Mouse (Mus musculus): ENCODE results near the gene Rbm34. TPM values are rescaled to one million over a fixed set of nuclear protein-coding genes. Genes with fewer than 3 reads are reported as not detected.
"Not testable (repeated sequence)": the region's sequence is repeated elsewhere in the genome, so short reads cannot be mapped to it uniquely, and the experiment has no call there.

The Rbm34 gene
- polyA plus RNA-seq, 1 experiment from 2014 or later, result 31.1 TPM

DNA sequence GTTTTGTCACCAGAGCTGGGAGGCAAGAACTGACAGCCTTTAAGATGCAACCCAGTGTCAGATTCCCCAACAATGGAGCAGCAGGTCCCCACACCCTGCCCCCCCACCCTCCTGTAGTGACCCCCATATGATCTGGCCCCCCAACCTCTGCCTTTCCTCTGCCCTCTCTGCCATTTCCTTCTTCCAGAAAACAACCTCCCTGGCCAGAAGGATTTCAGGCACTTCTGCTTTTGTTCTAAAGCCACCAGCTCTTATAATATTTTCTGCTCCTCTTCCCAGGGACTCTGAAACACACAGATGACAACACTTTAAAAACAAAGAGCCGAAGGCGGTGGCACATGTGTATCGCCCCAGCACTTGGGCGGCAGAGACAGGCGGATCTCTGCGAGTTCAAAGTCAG is 50.5 kb downstream of the Rbm34 start:
- no peak overlapping the region for H3K27ac ChIP-seq (ENCODE audit: low read depth, low read length)
- no peak for ATAC-seq (replicated peaks; ENCODE audit: low FRiP score)
- no peak for DNase-seq (ENCODE audit: low spot score)
- H3K36me3 ChIP-seq (ENCODE audit: control insufficient read depth, insufficient read depth, low read length), result no peaks in the 10 kb centered on the region
- H3K4me2 ChIP-seq (ENCODE audit: low read depth, low read length, severe bottlenecking), result no peak overlapping the region
- no peak overlapping the region for H3K9ac ChIP-seq (ENCODE audit: low read length)
- no peaks in the 10 kb centered on the region for H3K27me3 ChIP-seq (ENCODE audit: control insufficient read depth, insufficient read depth, low read length)
- WGBS, result 84% methylated on average over 6 of the region's 6 CpGs
- H3K9me3 ChIP-seq (ENCODE audit: control insufficient read depth, low read length), result no peaks in the 10 kb centered on the region
- H3K4me3 ChIP-seq (ENCODE audit: low read depth, low read length), result no peak overlapping the region
- no peaks in the 10 kb centered on the region for H3K4me1 ChIP-seq (replicated peaks; ENCODE audit: control insufficient read depth, insufficient read depth, low read length)

- H3K4me3 ChIP-seq (ENCODE audit: low read depth, low read length), result no peak overlapping the region
- 91% methylated on average over 5 of the region's 5 CpGs for WGBS
These were observed 51.2 kb downstream of the Rbm34 start for GRCm38 (mm10) chr8:126919703-126920102.

GRCm38 (mm10) chr8:126919255-126919654 is 51.6 kb downstream of the Rbm34 start:
- Histone ChIP-seq H3K4me3 (ENCODE audit: low read depth, low read length) (no peak overlapping the region), H3K9me3 (ENCODE audit: control insufficient read depth, low read length) (no peaks in the 10 kb centered on the region), H3K27ac (ENCODE audit: low read depth, low read length) (no peak overlapping the region), H3K36me3 (ENCODE audit: control insufficient read depth, insufficient read depth, low read length) (no peaks in the 10 kb centered on the region), H3K27me3 (ENCODE audit: control insufficient read depth, insufficient read depth, low read length) (no peaks in the 10 kb centered on the region), H3K4me1 (replicated peaks; ENCODE audit: control insufficient read depth, insufficient read depth, low read length) (no peaks in the 10 kb centered on the region), H3K4me2 (ENCODE audit: low read depth, low read length, severe bottlenecking) (no peak overlapping the region), H3K9ac (ENCODE audit: low read length) (no peak overlapping the region)
- DNase-seq (ENCODE audit: low spot score) (no peak), ATAC-seq (replicated peaks; ENCODE audit: low FRiP score) (no peak)
- 69% methylated on average over 2 of the region's 2 CpGs for WGBS

More at GRCm38 (mm10) chr8:126919703-126920102, 51.2 kb downstream of the Rbm34 start:
- H3K9me3 ChIP-seq (ENCODE audit: control insufficient read depth, low read length), result no peaks in the 10 kb centered on the region
- H3K4me2 ChIP-seq (ENCODE audit: low read depth, low read length, severe bottlenecking), result no peak overlapping the region
- no peaks in the 10 kb centered on the region for H3K27me3 ChIP-seq (ENCODE audit: control insufficient read depth, insufficient read depth, low read length)
- DNase-seq (ENCODE audit: low spot score), result no peak
- ATAC-seq (replicated peaks; ENCODE audit: low FRiP score), result no peak
- no peak overlapping the region for H3K27ac ChIP-seq (ENCODE audit: low read depth, low read length)
- no peaks in the 10 kb centered on the region for H3K4me1 ChIP-seq (replicated peaks; ENCODE audit: control insufficient read depth, insufficient read depth, low read length)
- H3K36me3 ChIP-seq (ENCODE audit: control insufficient read depth, insufficient read depth, low read length), result no peaks in the 10 kb centered on the region
- no peak overlapping the region for H3K9ac ChIP-seq (ENCODE audit: low read length)

DNA sequence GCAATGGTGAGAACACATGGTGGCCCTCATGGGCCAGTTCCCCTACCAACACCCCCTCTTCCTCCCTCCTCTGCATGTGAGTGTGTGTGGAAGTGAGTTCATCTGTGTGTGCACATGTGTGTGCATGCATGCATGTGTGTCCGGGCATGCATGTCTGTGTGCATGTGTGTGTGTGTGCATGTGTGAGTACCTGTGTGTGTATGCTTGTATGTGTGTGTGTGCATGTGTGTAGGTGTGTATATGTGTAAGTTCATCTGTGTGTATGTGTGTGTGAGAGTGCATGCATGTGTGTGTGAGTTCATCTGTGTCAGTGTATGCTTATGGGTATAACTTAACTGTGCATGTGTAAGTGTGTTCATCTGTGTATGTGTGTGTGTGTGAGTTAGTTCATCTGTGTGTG is 52.5 kb downstream of the Rbm34 start:
- Histone ChIP-seq H3K9me3 (ENCODE audit: control insufficient read depth, low read length) (no peaks in the 10 kb centered on the region), H3K4me3 (ENCODE audit: low read depth, low read length) (no peak overlapping the region), H3K27me3 (ENCODE audit: control insufficient read depth, insufficient read depth, low read length) (no peaks in the 10 kb centered on the region), H3K4me2 (ENCODE audit: low read depth, low read length, severe bottlenecking) (no peak overlapping the region), H3K4me1 (replicated peaks; ENCODE audit: control insufficient read depth, insufficient read depth, low read length) (no peaks in the 10 kb centered on the region), H3K9ac (ENCODE audit: low read length) (no peak overlapping the region), H3K36me3 (ENCODE audit: control insufficient read depth, insufficient read depth, low read length) (no peaks in the 10 kb centered on the region), H3K27ac (ENCODE audit: low read depth, low read length) (no peak overlapping the region)
- 90% methylated on average over 1 of the region's 1 CpGs for WGBS
- no peak for DNase-seq (ENCODE audit: low spot score)
- no peak for ATAC-seq (replicated peaks; ENCODE audit: low FRiP score)

DNA sequence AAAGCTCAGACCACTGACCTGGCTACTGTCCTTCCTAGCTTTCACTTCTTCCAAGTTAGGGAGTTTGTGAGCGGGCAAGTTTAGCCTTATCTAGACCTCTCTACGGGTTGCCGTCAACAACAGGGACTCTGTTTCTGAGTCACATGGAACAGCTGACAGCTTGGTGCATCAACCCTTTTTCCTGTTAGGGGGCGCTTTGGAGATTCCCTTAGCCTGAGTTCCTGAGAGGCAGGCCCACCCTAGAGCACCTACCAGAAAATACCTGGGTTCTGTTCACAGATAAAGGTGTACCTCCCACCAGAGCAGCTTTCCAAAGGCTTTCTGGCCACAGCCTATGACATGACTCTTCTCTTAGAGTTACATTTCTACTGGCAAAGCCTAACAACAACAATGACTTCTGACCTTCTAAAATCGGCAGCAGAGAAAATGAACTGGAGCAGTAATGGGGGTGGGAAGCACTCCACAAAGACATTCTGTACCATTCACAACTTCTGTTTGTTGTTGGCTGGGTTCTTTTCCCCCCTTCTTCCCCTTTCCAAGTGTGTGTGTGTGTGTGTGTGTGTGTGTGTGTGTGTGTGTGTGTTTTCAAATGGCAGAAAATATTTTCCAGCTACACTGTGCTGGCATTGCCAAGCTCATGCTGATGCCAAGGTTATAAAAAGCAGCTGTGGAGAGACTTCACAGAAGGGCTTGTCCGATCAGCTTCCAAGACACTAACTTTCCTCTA is 53.5 kb downstream of the Rbm34 start:
- H3K4me2 ChIP-seq (ENCODE audit: low read depth, low read length, severe bottlenecking), result no peak overlapping the region
- H3K36me3 ChIP-seq (ENCODE audit: control insufficient read depth, insufficient read depth, low read length), result no peaks in the 10 kb centered on the region
- H3K9ac ChIP-seq (ENCODE audit: low read length), result no peak overlapping the region
- no peak for ATAC-seq (replicated peaks; ENCODE audit: low FRiP score)
- H3K27me3 ChIP-seq (ENCODE audit: control insufficient read depth, insufficient read depth, low read length), result no peaks in the 10 kb centered on the region
- H3K4me3 ChIP-seq (ENCODE audit: low read depth, low read length), result no peak overlapping the region
- no peak overlapping the region for H3K27ac ChIP-seq (ENCODE audit: low read depth, low read length)
- WGBS, result 73% methylated on average over 6 of the region's 6 CpGs
- DNase-seq (ENCODE audit: low spot score), result no peak
- H3K9me3 ChIP-seq (ENCODE audit: control insufficient read depth, low read length), result no peaks in the 10 kb centered on the region
- H3K4me1 ChIP-seq (replicated peaks; ENCODE audit: control insufficient read depth, insufficient read depth, low read length), result no peaks in the 10 kb centered on the region

DNA sequence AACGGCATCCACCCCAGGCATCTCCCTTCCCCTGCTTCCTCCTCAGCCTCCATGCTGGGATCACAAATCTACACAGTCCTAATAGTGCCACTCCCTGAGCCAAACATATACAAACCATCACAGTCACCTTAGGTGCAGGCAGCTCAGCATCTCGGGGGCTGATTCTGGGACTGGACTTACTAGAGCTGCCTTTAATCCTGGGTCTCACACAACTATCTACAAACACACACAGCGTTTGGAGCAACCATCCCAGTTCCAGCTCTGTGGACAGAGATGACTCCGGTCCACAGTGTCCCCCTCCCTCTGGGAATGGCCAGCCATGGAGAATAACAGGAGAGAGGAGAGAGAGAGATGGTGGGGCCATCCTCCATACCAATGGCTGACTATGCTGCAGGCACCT is 54.3 kb downstream of the Rbm34 start:
- 87% methylated on average over 4 of the region's 4 CpGs for WGBS
- no peak overlapping the region for H3K27ac ChIP-seq (ENCODE audit: low read depth, low read length)
- no peak overlapping the region for H3K4me3 ChIP-seq (ENCODE audit: low read depth, low read length)
- ATAC-seq (replicated peaks; ENCODE audit: low FRiP score), result no peak
- H3K4me1 ChIP-seq (replicated peaks; ENCODE audit: control insufficient read depth, insufficient read depth, low read length), result no peaks in the 10 kb centered on the region
- H3K9ac ChIP-seq (ENCODE audit: low read length), result no peak overlapping the region
- DNase-seq (ENCODE audit: low spot score), result no peak
- H3K4me2 ChIP-seq (ENCODE audit: low read depth, low read length, severe bottlenecking), result no peak overlapping the region
- no peaks in the 10 kb centered on the region for H3K36me3 ChIP-seq (ENCODE audit: control insufficient read depth, insufficient read depth, low read length)
- no peaks in the 10 kb centered on the region for H3K9me3 ChIP-seq (ENCODE audit: control insufficient read depth, low read length)
- H3K27me3 ChIP-seq (ENCODE audit: control insufficient read depth, insufficient read depth, low read length), result no peaks in the 10 kb centered on the region

DNA sequence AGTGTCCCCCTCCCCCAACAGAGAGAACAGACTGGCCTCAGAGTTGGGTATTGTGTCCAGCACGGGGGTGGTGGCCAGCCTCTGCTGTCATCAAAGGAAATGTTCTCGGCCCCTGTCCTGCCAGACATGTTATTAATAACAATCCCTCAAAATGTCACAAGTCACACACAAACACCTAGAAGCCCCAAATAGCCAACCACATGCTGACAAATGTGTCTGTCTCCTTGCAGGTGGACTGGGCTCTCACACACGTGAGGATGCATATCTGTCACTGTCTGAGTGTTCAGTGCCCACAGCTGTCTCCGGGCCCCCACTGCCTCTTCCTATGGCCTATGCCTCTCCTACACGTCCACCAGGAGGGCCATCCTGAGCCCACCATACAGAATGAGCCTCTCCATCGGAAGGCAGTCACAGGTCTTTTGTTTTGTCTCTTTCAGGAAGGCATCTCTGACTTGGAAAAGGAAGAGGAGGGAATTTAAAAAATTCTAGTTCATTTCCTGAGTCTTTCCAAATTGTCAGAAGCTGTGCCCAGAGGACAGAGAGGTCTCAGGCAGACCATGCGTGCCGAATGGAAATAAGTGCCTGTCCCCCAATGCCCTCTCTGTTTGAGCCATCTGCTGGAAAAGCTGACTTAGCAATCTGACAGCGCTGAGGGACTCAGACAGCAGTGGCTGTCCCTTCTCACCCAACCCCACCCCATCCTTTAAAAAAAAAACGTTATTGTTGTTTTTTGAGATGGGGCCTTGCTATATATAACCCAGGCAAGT is 56.1 kb downstream of the Rbm34 start:
- Histone ChIP-seq H3K9me3 (ENCODE audit: control insufficient read depth, low read length) (no peaks in the 10 kb centered on the region), H3K9ac (ENCODE audit: low read length) (no peak overlapping the region), H3K27ac (ENCODE audit: low read depth, low read length) (no peak overlapping the region), H3K4me1 (replicated peaks; ENCODE audit: control insufficient read depth, insufficient read depth, low read length) (no peaks in the 10 kb centered on the region), H3K36me3 (ENCODE audit: control insufficient read depth, insufficient read depth, low read length) (no peaks in the 10 kb centered on the region), H3K4me2 (ENCODE audit: low read depth, low read length, severe bottlenecking) (no peak overlapping the region), H3K4me3 (ENCODE audit: low read depth, low read length) (no peak overlapping the region), H3K27me3 (ENCODE audit: control insufficient read depth, insufficient read depth, low read length) (no peaks in the 10 kb centered on the region)
- DNase-seq (ENCODE audit: low spot score), result no peak
- WGBS, result 55% methylated on average over 10 of the region's 10 CpGs
- no peak for ATAC-seq (replicated peaks; ENCODE audit: low FRiP score)

GRCm38 (mm10) chr8:126914107-126914490 is 56.8 kb downstream of the Rbm34 start:
- ATAC-seq (replicated peaks; ENCODE audit: low FRiP score); H3K4me3 ChIP-seq (ENCODE audit: low read depth, low read length); H3K9ac ChIP-seq (ENCODE audit: low read length); H3K27ac ChIP-seq (ENCODE audit: low read depth, low read length); DNase-seq (ENCODE audit: low spot score); H3K4me1 ChIP-seq (replicated peaks; ENCODE audit: control insufficient read depth, insufficient read depth, low read length); H3K4me2 ChIP-seq (ENCODE audit: low read depth, low read length, severe bottlenecking); H3K27me3 ChIP-seq (ENCODE audit: control insufficient read depth, insufficient read depth, low read length); H3K9me3 ChIP-seq (ENCODE audit: control insufficient read depth, low read length); H3K36me3 ChIP-seq (ENCODE audit: control insufficient read depth, insufficient read depth, low read length): not testable (repeated sequence)
- 74% methylated on average over 9 of the region's 10 CpGs for WGBS
